Mouse (Mus musculus) liver, postnatal 0 days (tissue): ENCODE data around the gene Faap100.

Source experiments
- CTCF ChIP-seq: sonication (generic); IDR thresholded peaks from 2 replicates; pipeline ENCODE4 v1.5.1; 2016; ENCODE audit warnings: antibody characterized with exemption, low read depth
- EP300 ChIP-seq: IDR thresholded peaks from 2 replicates; pipeline ENCODE4 v1.6.1; 2016; ENCODE audit warnings: antibody characterized with exemption, low read depth, mild to moderate bottlenecking

DNA sequence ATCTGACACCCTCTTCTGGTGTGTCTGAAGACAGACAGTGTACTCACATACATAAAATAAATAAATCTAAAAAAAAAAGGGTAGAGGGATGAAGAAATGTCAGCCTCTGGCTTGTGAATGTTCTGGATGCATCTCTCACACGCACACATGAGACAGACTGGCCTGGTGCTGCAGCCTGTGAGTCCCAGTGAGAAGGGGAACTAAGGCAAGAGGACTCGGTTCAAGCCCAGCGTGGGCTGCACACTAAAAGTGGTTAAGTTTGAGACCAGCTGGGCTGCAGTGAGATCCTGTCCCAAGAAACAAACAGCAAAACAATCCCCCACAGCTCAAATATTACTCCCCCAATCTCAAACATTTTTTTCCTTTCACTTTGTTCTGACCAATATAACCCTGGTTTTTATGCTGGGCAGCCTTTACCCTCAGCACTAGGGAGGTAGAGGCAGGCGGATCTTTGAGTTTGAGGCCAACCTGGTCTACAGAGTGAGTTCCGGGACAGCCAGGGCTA is 35.9 kb downstream of the Faap100 start:
- TF ChIP-seq CTCF (no peak), EP300 (no peak)
